Mouse (Mus musculus): ENCODE results near the gene Olfr703.

- no peak for TF ChIP-seq MAX (IDR thresholded peaks at IDR 0.05; ENCODE audit: low read depth)
- no peak for TF ChIP-seq POLR2A (IDR thresholded peaks at IDR 0.05; ENCODE audit: insufficient read length, low read depth)
- no peak for TF ChIP-seq CEBPB (IDR thresholded peaks at IDR 0.05; ENCODE audit: insufficient read depth, poor library complexity, severe bottlenecking)
- no peak for TF ChIP-seq MYOD1 (IDR thresholded peaks at IDR 0.05; ENCODE audit: control insufficient read depth in 1 of 3, insufficient read length in 2 of 3, low read depth in 2 of 3)
- no peak for TF ChIP-seq MYOG (IDR thresholded peaks at IDR 0.05; ENCODE audit: control insufficient read depth in 1 of 3, insufficient read depth in 1 of 3, insufficient read length in 2 of 3, low read depth in 2 of 3)
These were observed 19.7 kb downstream of the Olfr703 start, which contains the start of gene Olfr704 for GRCm38 (mm10) chr7:106862885-106863284.
